In the genomic region with DNA sequence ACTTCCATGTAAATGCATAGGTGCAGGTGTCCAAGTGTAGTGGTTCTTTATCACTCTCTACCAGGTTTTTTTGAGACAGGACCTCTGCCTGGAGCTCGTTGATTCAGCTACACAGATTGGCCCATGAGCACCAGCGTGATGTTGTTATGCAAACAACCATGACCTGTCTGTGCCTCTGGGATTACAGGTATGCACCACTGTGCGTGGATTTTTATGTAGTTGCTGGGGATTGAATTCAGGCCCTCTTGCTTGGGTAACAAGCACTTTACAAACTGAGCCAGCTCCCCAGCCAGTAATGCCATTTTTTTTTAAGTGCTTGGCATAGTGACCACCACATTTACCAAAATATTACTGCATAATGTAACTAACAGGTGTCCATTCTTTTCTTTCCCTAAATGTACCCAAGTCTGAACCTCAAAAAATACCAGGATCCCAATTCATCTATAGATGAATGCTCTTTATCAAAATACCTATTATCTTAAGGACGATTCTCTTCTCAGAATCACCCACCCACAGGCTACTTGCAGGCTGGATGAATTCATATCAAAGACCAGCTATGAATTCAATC, we compare ENCODE assay signal across 48 mouse cellular contexts. TPM values are rescaled to one million over a fixed set of nuclear protein-coding genes. Genes with fewer than 3 reads are reported as not detected.
"Had no signal": no experiment of that assay in that cellular context is flagged by ENCODE, and none has a peak within 500 bp of the region (broad histone marks: within the 10 kb centered on the region; RNA-seq: fewer than 3 reads in every experiment).

No protein-coding gene starts in this region.

- ATAC-seq: hindbrain, embryonic 16.5 days; hindbrain, postnatal 0 days; intestine, embryonic 15.5 days; intestine, embryonic 16.5 days; intestine, postnatal 0 days had no signal

- H3K9me3 ChIP-seq: heart, embryonic 13.5 days; heart, embryonic 15.5 days; hindbrain, embryonic 10.5 days; hindbrain, embryonic 12.5 days; hindbrain, embryonic 13.5 days; hindbrain, embryonic 15.5 days; intestine, embryonic 15.5 days; kidney, embryonic 15.5 days had no signal

- H3K27ac ChIP-seq: heart, embryonic 13.5 days; heart, embryonic 15.5 days; hindbrain, embryonic 10.5 days; hindbrain, embryonic 12.5 days; hindbrain, embryonic 13.5 days; hindbrain, embryonic 14.5 days; hindbrain, embryonic 15.5 days; hindbrain, postnatal 0 days; intestine, embryonic 15.5 days; kidney, embryonic 15.5 days; kidney, postnatal 0 days; layer of hippocampus, adult 2 months; left cerebral cortex, adult 2 months had no signal

- DNase-seq: heart, postnatal 10 days; heart, postnatal 14 days; heart, postnatal 36 days; kidney, adult 11 months; kidney, adult 18-20 months; kidney, adult 2 months; kidney, adult 8-10 months; kidney, adult 9 months; kidney, postnatal 10 days; kidney, postnatal 14 days; kidney, postnatal 25 days; kidney, postnatal 36 days; kidney, postnatal 4 days; layer of hippocampus, adult 9-11 months; layer of hippocampus, postnatal 36 days had no signal

- H3K27me3 ChIP-seq: heart, embryonic 13.5 days; heart, embryonic 15.5 days; hindbrain, embryonic 12.5 days; hindbrain, embryonic 13.5 days; hindbrain, embryonic 15.5 days; intestine, embryonic 15.5 days; kidney, embryonic 15.5 days had no signal

- H3K4me2 ChIP-seq: heart, embryonic 11.5 days; heart, embryonic 13.5 days; heart, embryonic 15.5 days; hindbrain, embryonic 12.5 days; hindbrain, embryonic 13.5 days; hindbrain, embryonic 14.5 days; hindbrain, embryonic 15.5 days; intestine, embryonic 15.5 days; kidney, embryonic 15.5 days had no signal

- H3K4me3 ChIP-seq: heart, embryonic 13.5 days; heart, embryonic 15.5 days; hindbrain, embryonic 10.5 days; hindbrain, embryonic 12.5 days; hindbrain, embryonic 13.5 days; hindbrain, embryonic 15.5 days; intestine, embryonic 15.5 days; kidney, embryonic 15.5 days; layer of hippocampus, adult 2 months; left cerebral cortex, adult 2 months had no signal

- H3K36me3 ChIP-seq: heart, embryonic 13.5 days; heart, embryonic 15.5 days; hindbrain, embryonic 10.5 days; hindbrain, embryonic 12.5 days; hindbrain, embryonic 13.5 days; hindbrain, embryonic 15.5 days; intestine, embryonic 15.5 days; kidney, embryonic 15.5 days had no signal

- H3K9ac ChIP-seq: heart, embryonic 13.5 days; heart, embryonic 15.5 days; hindbrain, embryonic 12.5 days; hindbrain, embryonic 13.5 days; hindbrain, embryonic 14.5 days; hindbrain, embryonic 15.5 days; intestine, embryonic 15.5 days; kidney, embryonic 15.5 days had no signal

- H3K4me1 ChIP-seq: heart, embryonic 15.5 days; hindbrain, embryonic 10.5 days; hindbrain, embryonic 12.5 days; hindbrain, embryonic 13.5 days; hindbrain, embryonic 15.5 days; intestine, embryonic 15.5 days had no signal

RNA-seq across cellular contexts. Expression of a gene that starts 41.0 kb away (rescaled TPM):
- total RNA-seq: heart, adult 8-10 months; heart, postnatal 10 days; heart, postnatal 14 days; heart, postnatal 25 days; heart, postnatal 36 days; hematopoietic stem cell, adult 5-6 weeks; hindbrain, postnatal 0 days; layer of hippocampus, adult 18-20 months; layer of hippocampus, adult 2 months; layer of hippocampus, adult 8-10 months; layer of hippocampus, postnatal 10 days; layer of hippocampus, postnatal 14 days; layer of hippocampus, postnatal 25 days; layer of hippocampus, postnatal 36 days; left cerebral cortex, adult 18-20 months; left cerebral cortex, adult 2 months had no signal
- polyA plus RNA-seq: heart, embryonic 11.5 days; heart, embryonic 13.5 days; heart, embryonic 14.5 days; heart, embryonic 15.5 days; heart, postnatal 0 days; hindbrain, embryonic 10.5 days; hindbrain, embryonic 11.5 days; hindbrain, embryonic 12.5 days; hindbrain, embryonic 13.5 days; hindbrain, embryonic 14.5 days; hindbrain, embryonic 15.5 days; hindbrain, embryonic 16.5 days; hindbrain, postnatal 0 days; inflammation-experienced regulatory T-cells, adult 6 months; intestine, embryonic 15.5 days; intestine, embryonic 16.5 days; intestine, postnatal 0 days; kidney, adult 2 months; kidney, embryonic 14.5 days; kidney, embryonic 16.5 days; kidney, postnatal 0 days; large intestine, adult 2 months had no signal
